Mouse (Mus musculus): ENCODE data around the gene Nfia. TPM values are rescaled to one million over a fixed set of nuclear protein-coding genes. Genes with fewer than 3 reads are reported as not detected.

The Nfia gene
- polyA plus RNA-seq, 1 experiment: 0.02 TPM

DNA sequence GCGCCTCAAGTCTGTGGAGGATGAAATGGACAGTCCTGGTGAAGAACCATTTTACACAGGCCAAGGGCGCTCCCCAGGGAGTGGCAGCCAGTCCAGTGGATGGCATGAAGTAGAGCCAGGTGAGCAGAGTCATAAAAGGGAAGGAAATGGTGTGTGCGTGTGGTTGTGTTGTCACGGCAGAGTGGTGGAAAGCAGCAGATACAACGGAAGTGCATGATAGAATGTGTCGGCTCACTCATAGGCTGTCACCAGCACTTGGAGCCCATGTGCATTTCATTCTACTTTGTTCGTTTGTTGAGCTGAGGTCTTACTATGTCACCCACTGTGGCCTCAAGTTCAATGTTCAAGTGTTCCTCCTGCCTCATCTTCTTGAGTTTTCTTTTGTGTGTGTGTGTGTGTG, 248.3 kb downstream of the Nfia start:
- peaks cover 3% of the 10 kb centered on the region for H3K27me3 ChIP-seq (replicated peaks)
- H3K4me1 ChIP-seq: peaks cover 6% of the 10 kb centered on the region
- peak overlapping the region; percentile 74 for H3K4me3 ChIP-seq (replicated peaks)
- H3K36me3 ChIP-seq (replicated peaks; ENCODE audit: low read length): no peaks in the 10 kb centered on the region
- H3K9me3 ChIP-seq: no peaks in the 10 kb centered on the region
- TF ChIP-seq FLI1 (IDR thresholded peaks at IDR 0.05; ENCODE audit: low read length): no peak
- no peak for TF ChIP-seq GATA1 (IDR thresholded peaks at IDR 0.05; ENCODE audit: borderline replicate concordance, low read length)

GRCm38 (mm10) chr4:98023245-98023792, 250.8 kb downstream of the Nfia start:
- H3K36me3 ChIP-seq (replicated peaks; ENCODE audit: low read length): no peaks in the 10 kb centered on the region
- no peak overlapping the region for H3K4me3 ChIP-seq (replicated peaks)
- peaks cover 6% of the 10 kb centered on the region for H3K4me1 ChIP-seq
- no peaks in the 10 kb centered on the region for H3K9me3 ChIP-seq
- H3K27me3 ChIP-seq (replicated peaks): peaks cover 3% of the 10 kb centered on the region
- TF ChIP-seq GATA1 (IDR thresholded peaks at IDR 0.05; ENCODE audit: borderline replicate concordance, low read length): no peak
- no peak for TF ChIP-seq FLI1 (IDR thresholded peaks at IDR 0.05; ENCODE audit: low read length)

- H3K9me3 ChIP-seq: no peaks in the 10 kb centered on the region
Observed at GRCm38 (mm10) chr4:98027412-98027811, 254.9 kb downstream of the Nfia start.

GRCm38 (mm10) chr4:98031871-98032270, 259.3 kb downstream of the Nfia start:
- no peak for TF ChIP-seq GATA1 (IDR thresholded peaks at IDR 0.05; ENCODE audit: borderline replicate concordance, low read length)
- TF ChIP-seq FLI1 (IDR thresholded peaks at IDR 0.05; ENCODE audit: low read length): no peak
- Histone ChIP-seq H3K9me3 (no peaks in the 10 kb centered on the region), H3K36me3 (replicated peaks; ENCODE audit: low read length) (no peaks in the 10 kb centered on the region)

More at GRCm38 (mm10) chr4:98027412-98027811, 254.9 kb downstream of the Nfia start:
- no peaks in the 10 kb centered on the region for H3K36me3 ChIP-seq (replicated peaks; ENCODE audit: low read length)
- no peaks in the 10 kb centered on the region; the same call in 1 of the 2 replicates for H3K4me1 ChIP-seq
- no peaks in the 10 kb centered on the region for H3K27me3 ChIP-seq (replicated peaks)
- TF ChIP-seq FLI1 (IDR thresholded peaks at IDR 0.05; ENCODE audit: low read length) (no peak), GATA1 (IDR thresholded peaks at IDR 0.05; ENCODE audit: borderline replicate concordance, low read length) (no peak)
- H3K4me3 ChIP-seq (replicated peaks): no peak overlapping the region

DNA sequence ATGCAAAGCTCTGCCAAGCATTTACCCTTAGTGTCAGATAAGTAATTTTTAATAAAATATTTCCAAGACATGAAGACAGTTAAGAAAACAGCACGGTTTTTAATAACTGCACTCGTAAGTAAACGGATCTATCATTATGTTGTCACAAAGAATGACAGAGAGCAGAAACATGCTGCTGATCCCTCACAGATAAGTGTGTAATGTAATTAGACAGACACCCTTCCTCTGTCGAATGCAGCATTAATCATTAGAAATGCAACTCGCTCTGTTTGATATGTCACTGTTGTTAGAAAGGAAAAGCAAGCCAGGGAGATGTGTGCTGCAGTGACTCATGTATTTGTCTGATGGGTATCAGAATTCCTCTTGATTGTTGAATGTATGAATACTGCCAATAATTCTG, 259.8 kb downstream of the Nfia start:
- Histone ChIP-seq H3K4me1 (no peaks in the 10 kb centered on the region; the same call in 1 of the 2 replicates), H3K27me3 (replicated peaks) (peaks cover 3% of the 10 kb centered on the region), H3K36me3 (replicated peaks; ENCODE audit: low read length) (no peaks in the 10 kb centered on the region), H3K9me3 (no peaks in the 10 kb centered on the region), H3K4me3 (replicated peaks) (no peak overlapping the region)
- no peak for TF ChIP-seq FLI1 (IDR thresholded peaks at IDR 0.05; ENCODE audit: low read length)

More at GRCm38 (mm10) chr4:98031871-98032270, 259.3 kb downstream of the Nfia start:
- Histone ChIP-seq H3K4me1 (no peaks in the 10 kb centered on the region; the same call in 1 of the 2 replicates), H3K27me3 (replicated peaks) (peaks cover 3% of the 10 kb centered on the region), H3K4me3 (replicated peaks) (no peak overlapping the region)

- TF ChIP-seq FLI1 (IDR thresholded peaks at IDR 0.05; ENCODE audit: low read length): no peak
- TF ChIP-seq GATA1 (IDR thresholded peaks at IDR 0.05; ENCODE audit: borderline replicate concordance, low read length): no peak
- Histone ChIP-seq H3K9me3 (no peaks in the 10 kb centered on the region), H3K27me3 (replicated peaks) (no peaks in the 10 kb centered on the region), H3K4me3 (replicated peaks) (no peak overlapping the region), H3K36me3 (replicated peaks; ENCODE audit: low read length) (no peaks in the 10 kb centered on the region), H3K4me1 (peaks cover 32% of the 10 kb centered on the region)
Observed at GRCm38 (mm10) chr4:98039095-98039494, 266.6 kb downstream of the Nfia start.

GRCm38 (mm10) chr4:98040179-98040578, 267.6 kb downstream of the Nfia start:
- Histone ChIP-seq H3K36me3 (replicated peaks; ENCODE audit: low read length) (no peaks in the 10 kb centered on the region), H3K27me3 (replicated peaks) (no peaks in the 10 kb centered on the region), H3K9me3 (no peaks in the 10 kb centered on the region), H3K4me3 (replicated peaks) (peak overlapping the region; percentile 35), H3K4me1 (peaks cover 32% of the 10 kb centered on the region)
- no peak for TF ChIP-seq GATA1 (IDR thresholded peaks at IDR 0.05; ENCODE audit: borderline replicate concordance, low read length)
- no peak for TF ChIP-seq FLI1 (IDR thresholded peaks at IDR 0.05; ENCODE audit: low read length)

- Histone ChIP-seq H3K4me3 (replicated peaks) (no peak overlapping the region), H3K4me1 (peaks cover 32% of the 10 kb centered on the region), H3K36me3 (replicated peaks; ENCODE audit: low read length) (no peaks in the 10 kb centered on the region), H3K27me3 (replicated peaks) (no peaks in the 10 kb centered on the region), H3K9me3 (no peaks in the 10 kb centered on the region)
- TF ChIP-seq FLI1 (IDR thresholded peaks at IDR 0.05; ENCODE audit: low read length) (no peak), GATA1 (IDR thresholded peaks at IDR 0.05; ENCODE audit: borderline replicate concordance, low read length) (no peak)
Observed at GRCm38 (mm10) chr4:98044611-98045010, 272.1 kb downstream of the Nfia start.

DNA sequence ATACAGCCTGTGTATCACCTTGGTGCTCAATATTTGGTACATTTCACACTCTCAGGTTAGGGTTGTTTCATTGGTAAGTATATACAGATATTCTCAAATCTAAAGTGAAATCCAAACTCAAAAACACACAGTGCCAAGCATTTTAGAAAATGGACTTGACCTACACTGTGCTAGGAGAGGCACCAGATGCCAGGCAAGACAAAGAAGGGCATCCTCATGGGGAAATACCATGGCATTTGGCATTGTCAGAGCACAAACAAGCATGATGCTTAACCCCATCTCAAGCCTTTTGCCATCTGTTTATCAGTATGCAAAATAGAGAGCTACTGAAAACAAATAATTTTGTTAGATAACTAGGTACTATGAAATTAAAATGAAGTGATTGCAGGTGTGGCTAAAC, 274.8 kb downstream of the Nfia start:
- Histone ChIP-seq H3K4me1 (peaks cover 11% of the 10 kb centered on the region), H3K27me3 (replicated peaks) (peaks cover 9% of the 10 kb centered on the region), H3K9me3 (no peaks in the 10 kb centered on the region), H3K36me3 (replicated peaks; ENCODE audit: low read length) (no peaks in the 10 kb centered on the region), H3K4me3 (replicated peaks) (no peak overlapping the region)
- TF ChIP-seq FLI1 (IDR thresholded peaks at IDR 0.05; ENCODE audit: low read length) (no peak), GATA1 (IDR thresholded peaks at IDR 0.05; ENCODE audit: borderline replicate concordance, low read length) (no peak)

DNA sequence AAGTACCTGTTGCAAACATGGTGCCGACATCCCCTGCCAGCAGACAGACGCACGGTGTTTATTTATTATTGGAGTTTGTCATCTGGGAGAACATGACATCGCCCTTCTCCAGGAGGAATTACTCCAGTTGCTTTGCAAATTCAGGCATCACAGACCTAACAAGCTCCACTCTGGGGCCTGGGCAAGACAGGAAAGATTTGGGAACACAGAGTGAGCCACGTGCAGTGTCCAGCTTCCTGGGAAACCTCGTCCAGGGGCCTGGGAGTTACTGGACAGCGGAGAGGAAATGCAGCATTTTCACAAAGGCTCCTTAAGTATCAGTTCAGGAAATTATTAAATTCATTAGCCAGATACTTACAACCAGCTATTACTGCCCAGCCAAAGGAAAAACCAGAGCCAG, 277.1 kb downstream of the Nfia start:
- no peak overlapping the region for H3K4me3 ChIP-seq (replicated peaks)
- H3K27me3 ChIP-seq (replicated peaks): peaks cover 12% of the 10 kb centered on the region
- TF ChIP-seq FLI1 (IDR thresholded peaks at IDR 0.05; ENCODE audit: low read length): no peak
- no peak for TF ChIP-seq GATA1 (IDR thresholded peaks at IDR 0.05; ENCODE audit: borderline replicate concordance, low read length)
- no peaks in the 10 kb centered on the region for H3K4me1 ChIP-seq
- H3K36me3 ChIP-seq (replicated peaks; ENCODE audit: low read length): no peaks in the 10 kb centered on the region
- peaks cover 4% of the 10 kb centered on the region; the same call in 1 of the 2 replicates for H3K9me3 ChIP-seq
